Mouse (Mus musculus): Measurements from ENCODE around the gene Tcea2. TPM values are rescaled to one million over a fixed set of nuclear protein-coding genes. Genes with fewer than 3 reads are reported as not detected.

Gene Tcea2
- total RNA-seq, 2 experiments from 2014 or later: 57.3 to 62.7 TPM

Other genes with a start within 250 kb of the Tcea2 start
- 10 to 100 TPM; 17.1 to 19.9 TPM for gene Zbtb46, start 220.9 kb upstream of the Tcea2 start, total RNA-seq (2021)
- gene Abhd16b, start 187.1 kb upstream of the Tcea2 start, total RNA-seq (2021): not detected
- 10 to 100 TPM; 75.5 to 77.2 TPM for gene Tpd52l2, start 183.2 kb upstream of the Tcea2 start, total RNA-seq (2021)
- gene Dnajc5, start 159.8 kb upstream of the Tcea2 start, total RNA-seq (2021): 100 to 1,000 TPM; 320 to 333 TPM
- gene Uckl1, start 95.4 kb upstream of the Tcea2 start, total RNA-seq (2021): 10 to 100 TPM; 34.7 to 53.6 TPM
- 10 to 100 TPM; 44.9 to 48.8 TPM for gene Prpf6, start 88.4 kb upstream of the Tcea2 start, total RNA-seq (2021)
- gene Zfp512b, start 87.5 kb upstream of the Tcea2 start, total RNA-seq (2021): 100 to 1,000 TPM; 139 to 152 TPM
- gene Samd10, start 81.1 kb upstream of the Tcea2 start, total RNA-seq (2021): 10 to 100 TPM; 27.1 to 28.8 TPM
- under 1 TPM in 1 of 2 experiments, not detected in 1; 0.67 TPM for gene Gm29797, start 23.3 kb upstream of the Tcea2 start, total RNA-seq (2021)
- gene Sox18, start 8.7 kb upstream of the Tcea2 start, total RNA-seq (2021): 10 to 100 TPM; 13.9 to 14.7 TPM
- 10 to 100 TPM; 48.8 to 57.2 TPM for gene Rgs19, start 13.7 kb downstream of the Tcea2 start, total RNA-seq (2021)
- not detected for gene Lkaaear1, start 18.1 kb downstream of the Tcea2 start, total RNA-seq (2021)
- gene Oprl1, start 34.7 kb downstream of the Tcea2 start, total RNA-seq (2021): 10 to 100 TPM; 75.4 to 82.2 TPM
- 10 to 100 TPM; 24.3 to 27.7 TPM for gene Myt1, start 83.0 kb downstream of the Tcea2 start, total RNA-seq (2021)
- 10 to 100 TPM; 51.8 to 62.1 TPM for gene Pcmtd2, start 157.5 kb downstream of the Tcea2 start, total RNA-seq (2021)
- gene Polr3k, start 184.0 kb downstream of the Tcea2 start, total RNA-seq (2021): 10 to 100 TPM; 32.7 to 39.4 TPM